Mouse (Mus musculus): ENCODE results near the gene Xcr1.

Gene Xcr1

GRCm38 (mm10) chr9:123814821-123815220 lies 47.0 kb downstream of the Xcr1 start:
- no peak for DNase-seq (ENCODE audit: low spot score)

- DNase-seq (ENCODE audit: low spot score), result no peak
Measured at GRCm38 (mm10) chr9:123814326-123814725, 47.5 kb downstream of the Xcr1 start.

GRCm38 (mm10) chr9:123811831-123812230 lies 50.0 kb downstream of the Xcr1 start:
- DNase-seq (ENCODE audit: low spot score), result no peak

- no peak for DNase-seq (ENCODE audit: low spot score)
Measured at GRCm38 (mm10) chr9:123808583-123808982, 53.2 kb downstream of the Xcr1 start.

GRCm38 (mm10) chr9:123806267-123806666 lies 55.6 kb downstream of the Xcr1 start, which contains the start of gene Cxcr6:
Gene Cxcr6, plus strand, starts transcription at chr9:123806475.
- DNase-seq (ENCODE audit: low spot score), result no peak

- DNase-seq (ENCODE audit: low spot score), result no peak
Measured at GRCm38 (mm10) chr9:123805241-123805640, 56.6 kb downstream of the Xcr1 start.

GRCm38 (mm10) chr9:123802896-123803295 lies 58.9 kb downstream of the Xcr1 start:
- DNase-seq (ENCODE audit: low spot score), result no peak

GRCm38 (mm10) chr9:123802421-123802820 lies 59.4 kb downstream of the Xcr1 start:
- no peak for DNase-seq (ENCODE audit: low spot score)
